Mouse (Mus musculus) forebrain, embryonic 11.5 days (tissue): ENCODE results near the gene Arhgap23. TPM values are rescaled to one million over a fixed set of nuclear protein-coding genes. Genes with fewer than 3 reads are reported as not detected.

Experiments
- ATAC-seq: fragments of 200-750 bp; cut with Nextera tagmentation; replicated peaks from 2 replicates; pipeline ENCODE4 v1.8.0; 2017; ENCODE audit warnings: moderate TSS enrichment; ENCODE audit not compliant: low FRiP score
- DNase-seq: peaks from one replicate; pipeline ENCODE4 v3.0.0-alpha.2; 2017; ENCODE audit warnings: low spot score
- H3K27ac ChIP-seq: fragments of 300-500 bp; sonication (generic); 2 replicates; pipeline ENCODE4 v1.5.1; 2014; ENCODE audit warnings: low read depth, low read length
- H3K27me3 ChIP-seq: fragments of 300-500 bp; sonication (generic); 2 replicates; pipeline ENCODE4 v1.6.1; 2014; ENCODE audit warnings: mild to moderate bottlenecking, low read length, mixed read lengths; ENCODE audit not compliant: control insufficient read depth, insufficient read depth
- H3K36me3 ChIP-seq: fragments of 300-500 bp; sonication (generic); 2 replicates; pipeline ENCODE4 v1.6.1; 2014; ENCODE audit warnings: mild to moderate bottlenecking, low read length, moderate library complexity, mixed read lengths; ENCODE audit not compliant: control insufficient read depth, insufficient read depth
- H3K4me1 ChIP-seq: fragments of 300-500 bp; sonication (generic); replicated peaks from 2 replicates; pipeline ENCODE4 v1.6.1; 2014; ENCODE audit warnings: low read length, mixed read lengths; ENCODE audit not compliant: control insufficient read depth, insufficient read depth
- H3K4me2 ChIP-seq: fragments of 300-500 bp; sonication (generic); 2 replicates; pipeline ENCODE4 v1.6.1; 2014; ENCODE audit warnings: low read depth, mild to moderate bottlenecking, low read length, moderate library complexity, mixed read lengths; ENCODE audit not compliant: severe bottlenecking
- H3K4me3 ChIP-seq: fragments of 300-500 bp; sonication (generic); 2 replicates; pipeline ENCODE4 v1.5.1; 2014; ENCODE audit warnings: low read depth, low read length
- H3K9ac ChIP-seq: fragments of 300-500 bp; sonication (generic); 2 replicates; pipeline ENCODE4 v1.6.1; 2014; ENCODE audit warnings: low read length
- H3K9me3 ChIP-seq: fragments of 300-500 bp; sonication (generic); 2 replicates; pipeline ENCODE4 v1.6.1; 2016; ENCODE audit warnings: low read length, mixed read lengths; ENCODE audit not compliant: control insufficient read depth
- WGBS: fragments of 180-500 bp; shearing (Covaris S2); extraction: QIAGEN DNeasy Blood & Tissue Kit; methylation state at CpG from one replicate; pipeline ENCODE4 v1.1.7; 2014; 5-methylcytosine and 5-hydroxymethylcytosine counted together
- polyA plus RNA-seq: library from polyadenylated mRNA; unstranded; fragments of >200 nt; fragmentation: Nextera tagmentation; extraction: Ambion mirVana; gene quantifications from 2 replicates; pipeline ENCODE4 v1.2.1, GENCODE M21; 2014

The Arhgap23 gene
- polyA plus RNA-seq, 1 experiment from 2014 or later, result 3.2 TPM

- 54% methylated on average over 5 of the region's 5 CpGs for WGBS
- no peak for DNase-seq
- no peak overlapping the region for H3K27ac ChIP-seq
Measured at GRCm38 (mm10) chr11:97535660-97536059, 120.3 kb downstream of the Arhgap23 start.

GRCm38 (mm10) chr11:97536083-97536747, 120.9 kb downstream of the Arhgap23 start:
- ATAC-seq (no peak), DNase-seq (no peak)
- H3K36me3 ChIP-seq, result no peaks in the 10 kb centered on the region
- H3K27me3 ChIP-seq, result peaks cover 61% of the 10 kb centered on the region
- no peaks in the 10 kb centered on the region for H3K9me3 ChIP-seq
- H3K4me2 ChIP-seq, result peak overlapping the region; percentile 65
- peak overlapping the region; percentile 36; the same call in 1 of the 2 replicates for H3K4me3 ChIP-seq
- H3K4me1 ChIP-seq, result peaks cover 24% of the 10 kb centered on the region
- no peak overlapping the region for H3K27ac ChIP-seq
- peak overlapping the region; percentile 53 for H3K9ac ChIP-seq
- whole genome bisulfite sequencing, result 17% methylated on average over 35 of the region's 35 CpGs

More at GRCm38 (mm10) chr11:97535660-97536059, 120.3 kb downstream of the Arhgap23 start:
- H3K27me3 ChIP-seq, result peaks cover 61% of the 10 kb centered on the region
- H3K4me3 ChIP-seq, result no peak overlapping the region
- no peak overlapping the region for H3K4me2 ChIP-seq
- ATAC-seq, result no peak
- no peaks in the 10 kb centered on the region for H3K9me3 ChIP-seq
- no peaks in the 10 kb centered on the region for H3K36me3 ChIP-seq
- H3K4me1 ChIP-seq, result peaks cover 24% of the 10 kb centered on the region
- H3K9ac ChIP-seq, result no peak overlapping the region

GRCm38 (mm10) chr11:97536835-97537579, 121.7 kb downstream of the Arhgap23 start:
- Histone ChIP-seq H3K27me3 (peaks cover 61% of the 10 kb centered on the region), H3K36me3 (no peaks in the 10 kb centered on the region), H3K9me3 (no peaks in the 10 kb centered on the region), H3K4me2 (peak overlapping the region; percentile 65), H3K27ac (no peak overlapping the region), H3K9ac (peak overlapping the region; percentile 53), H3K4me1 (peaks cover 24% of the 10 kb centered on the region), H3K4me3 (peak overlapping the region; percentile 36)
- ATAC-seq, result no peak
- peak; percentile 75 for DNase-seq
- 2% methylated on average over 36 of the region's 36 CpGs for WGBS

GRCm38 (mm10) chr11:97537580-97538089, 122.3 kb downstream of the Arhgap23 start:
- peaks cover 24% of the 10 kb centered on the region for H3K4me1 ChIP-seq
- peak overlapping the region; percentile 65; the same call in 1 of the 2 replicates for H3K4me2 ChIP-seq
- no peaks in the 10 kb centered on the region for H3K9me3 ChIP-seq
- WGBS, result 12% methylated on average over 12 of the region's 12 CpGs
- H3K27ac ChIP-seq, result no peak overlapping the region
- ATAC-seq (no peak), DNase-seq (no peak)
- H3K4me3 ChIP-seq, result no peak overlapping the region; the same call in 1 of the 2 replicates
- H3K9ac ChIP-seq, result peak overlapping the region; percentile 53
- H3K36me3 ChIP-seq, result no peaks in the 10 kb centered on the region
- peaks cover 54% of the 10 kb centered on the region for H3K27me3 ChIP-seq

GRCm38 (mm10) chr11:97539622-97540021, 124.3 kb downstream of the Arhgap23 start:
- no peak for ATAC-seq

GRCm38 (mm10) chr11:97540136-97540535, 124.8 kb downstream of the Arhgap23 start:
- H3K9ac ChIP-seq, result no peak overlapping the region
- no peaks in the 10 kb centered on the region for H3K9me3 ChIP-seq
- no peak for ATAC-seq
- H3K4me1 ChIP-seq, result peaks cover 12% of the 10 kb centered on the region
- 63% methylated on average over 3 of the region's 3 CpGs for WGBS
- H3K4me3 ChIP-seq, result no peak overlapping the region
- no peak for DNase-seq
- H3K4me2 ChIP-seq, result no peak overlapping the region
- no peaks in the 10 kb centered on the region for H3K36me3 ChIP-seq
- H3K27ac ChIP-seq, result no peak overlapping the region
- peaks cover 29% of the 10 kb centered on the region for H3K27me3 ChIP-seq

More at GRCm38 (mm10) chr11:97539622-97540021, 124.3 kb downstream of the Arhgap23 start:
- Histone ChIP-seq H3K9me3 (no peaks in the 10 kb centered on the region), H3K27me3 (peaks cover 35% of the 10 kb centered on the region), H3K9ac (no peak overlapping the region), H3K36me3 (no peaks in the 10 kb centered on the region), H3K4me1 (peaks cover 15% of the 10 kb centered on the region), H3K4me2 (no peak overlapping the region), H3K4me3 (no peak overlapping the region), H3K27ac (no peak overlapping the region)
- 69% methylated on average over 5 of the region's 5 CpGs for WGBS
- no peak for DNase-seq

- Histone ChIP-seq H3K27ac (no peak overlapping the region), H3K9me3 (no peaks in the 10 kb centered on the region), H3K4me1 (peaks cover 12% of the 10 kb centered on the region), H3K36me3 (no peaks in the 10 kb centered on the region), H3K27me3 (peaks cover 27% of the 10 kb centered on the region), H3K4me2 (no peak overlapping the region), H3K4me3 (no peak overlapping the region), H3K9ac (no peak overlapping the region)
- no peak for ATAC-seq
- 64% methylated on average over 3 of the region's 3 CpGs for WGBS
- no peak for DNase-seq
Measured at GRCm38 (mm10) chr11:97540604-97541003, 125.3 kb downstream of the Arhgap23 start.

GRCm38 (mm10) chr11:97542171-97543150, 127.1 kb downstream of the Arhgap23 start:
- DNase-seq (no peak), ATAC-seq (no peak)
- H3K27ac ChIP-seq, result no peak overlapping the region
- H3K4me2 ChIP-seq, result no peak overlapping the region
- H3K36me3 ChIP-seq, result no peaks in the 10 kb centered on the region
- no peaks in the 10 kb centered on the region for H3K9me3 ChIP-seq
- H3K27me3 ChIP-seq, result peaks cover 14% of the 10 kb centered on the region
- no peak overlapping the region for H3K4me3 ChIP-seq
- no peak overlapping the region for H3K9ac ChIP-seq
- WGBS, result 79% methylated on average over 22 of the region's 22 CpGs
- H3K4me1 ChIP-seq, result peaks cover 11% of the 10 kb centered on the region
